Mouse (Mus musculus) R1 (cell line): Measurements from ENCODE around the gene Vwa1.
A peak's percentile ranks its signal among the peaks of the same experiment; 100 is the strongest.

Experiments
- DNase-seq: peaks from one replicate; pipeline ENCODE4 v3.0.0-alpha.2; 2018; ENCODE audit warnings: low read depth, low spot score

Gene Vwa1

GRCm38 (mm10) chr4:155780895-155781294, 6.4 kb upstream of the Vwa1 start:
- DNase-seq: no peak

GRCm38 (mm10) chr4:155779498-155779897, 5.0 kb upstream of the Vwa1 start:
- no peak for DNase-seq

- no peak for DNase-seq
These were observed 3.3 kb upstream of the Vwa1 start for GRCm38 (mm10) chr4:155777816-155778215.

- no peak for DNase-seq
These were observed 2.3 kb upstream of the Vwa1 start for GRCm38 (mm10) chr4:155776704-155777335.

GRCm38 (mm10) chr4:155775855-155776254, 1.4 kb upstream of the Vwa1 start:
- DNase-seq: no peak

- peak; percentile 66 for DNase-seq
These were observed 658 bp upstream of the Vwa1 start for GRCm38 (mm10) chr4:155774971-155775740.

GRCm38 (mm10) chr4:155773335-155774078, 991 bp downstream of the Vwa1 start:
- DNase-seq: no peak

- DNase-seq: no peak
These were observed 1.7 kb downstream of the Vwa1 start for GRCm38 (mm10) chr4:155772786-155773185.

- DNase-seq: no peak
These were observed 2.8 kb downstream of the Vwa1 start for GRCm38 (mm10) chr4:155771706-155772105.

GRCm38 (mm10) chr4:155770626-155771025, 3.9 kb downstream of the Vwa1 start:
- DNase-seq: no peak

GRCm38 (mm10) chr4:155769880-155770512, 4.5 kb downstream of the Vwa1 start:
- peak; percentile 88 for DNase-seq

- peak; percentile 28 for DNase-seq
These were observed 5.0 kb downstream of the Vwa1 start for GRCm38 (mm10) chr4:155769496-155769879.

- DNase-seq: no peak
These were observed 12.1 kb downstream of the Vwa1 start for GRCm38 (mm10) chr4:155762357-155762756.

- no peak for DNase-seq
These were observed 13.0 kb downstream of the Vwa1 start for GRCm38 (mm10) chr4:155761356-155762099.

- peak; percentile 98 for DNase-seq
These were observed 13.7 kb downstream of the Vwa1 start, which contains the start of gene Atad3a for GRCm38 (mm10) chr4:155760613-155761355. TSS of gene Atad3a (minus strand) at chr4:155761093.

- DNase-seq: peak; percentile 77
These were observed 14.5 kb downstream of the Vwa1 start for GRCm38 (mm10) chr4:155759862-155760612.

- DNase-seq: no peak
These were observed 17.5 kb downstream of the Vwa1 start for GRCm38 (mm10) chr4:155757011-155757410.

GRCm38 (mm10) chr4:155746575-155747490, 27.7 kb downstream of the Vwa1 start:
- no peak for DNase-seq
